Mouse (Mus musculus) MEL (cell line): ENCODE results near the gene Pid1.

Experiments used
- BHLHE40 ChIP-seq: IDR thresholded peaks from 2 replicates; pipeline ENCODE4 v1.6.1; 2012; ENCODE audit warnings: low read depth, mild to moderate bottlenecking, inconsistent platforms, low read length, improper control_type of control experiment, borderline replicate concordance
- CHD2 ChIP-seq: IDR thresholded peaks from 2 replicates; pipeline ENCODE4 v1.6.1; 2011; ENCODE audit warnings: low read length, improper control_type of control experiment
- CTCF ChIP-seq, 3 experiments: IDR thresholded peaks in 2 of 3; conservative IDR thresholded peaks in 1 of 3; 2 replicates each; pipeline ENCODE4 v1.5.1; 2011 to 2012; ENCODE audit warnings: low read length in 3 of 3, low read depth in 2 of 3, mild to moderate bottlenecking in 2 of 3, improper control_type of control experiment in 1 of 3, inconsistent platforms in 1 of 3, mixed read lengths in 1 of 3, moderate library complexity in 1 of 3; ENCODE audit not compliant: control insufficient read depth in 1 of 3, insufficient read depth in 1 of 3, poor library complexity in 1 of 3, severe bottlenecking in 1 of 3
- USF1 ChIP-seq: IDR thresholded peaks from 2 replicates; pipeline ENCODE4 v1.6.1; 2014; ENCODE audit warnings: low read depth, mild to moderate bottlenecking, inconsistent platforms, low read length, improper control_type of control experiment, moderate library complexity

DNA sequence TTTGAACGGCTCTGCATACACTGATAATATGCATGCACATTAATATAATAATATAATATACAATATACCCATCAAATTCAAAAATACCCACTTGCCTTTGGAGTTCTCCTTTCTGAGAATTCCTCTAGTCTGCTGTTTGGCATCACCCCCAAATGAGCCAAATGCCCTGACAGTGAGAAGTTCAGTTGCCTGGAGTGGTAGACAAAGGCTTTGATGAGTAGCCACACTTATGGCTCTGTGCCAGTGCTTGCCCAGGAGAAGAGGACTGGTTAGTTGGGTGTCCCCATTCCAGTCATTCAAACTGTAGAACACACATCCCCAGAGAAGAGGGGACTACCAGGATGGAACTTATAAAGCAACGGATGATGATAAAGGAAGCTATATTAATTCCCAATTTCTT is 106.3 kb downstream of the Pid1 start:
- TF ChIP-seq BHLHE40, result no peak
- no peak for TF ChIP-seq CHD2
- TF ChIP-seq USF1, result no peak
- no peak for TF ChIP-seq CTCF (IDR thresholded peaks at IDR 0.05 in 2 of 3, conservative IDR thresholded peaks at IDR 0.05 in 1 of 3; ENCODE audit: control insufficient read depth in 1 of 3, insufficient read depth in 1 of 3, low read depth in 2 of 3, low read length in 3 of 3, poor library complexity in 1 of 3, severe bottlenecking in 1 of 3)
